Mouse (Mus musculus) myocyte (in vitro differentiated cells): ENCODE measurements around the gene Ugt1a10.

ENCODE experiments used
- E2F4 ChIP-seq: IDR thresholded peaks from one replicate; pipeline ENCODE4 v1.6.1; 2011; ENCODE audit warnings: mild to moderate bottlenecking, control low read depth, moderate library complexity; ENCODE audit not compliant: insufficient read depth
- MYOD1 ChIP-seq, 3 experiments: IDR thresholded peaks; one replicate each; pipeline ENCODE4 v1.6.1; 2011; ENCODE audit warnings: control low read depth in 2 of 3, low read depth in 2 of 3, mild to moderate bottlenecking in 2 of 3, moderate library complexity in 1 of 3; ENCODE audit not compliant: insufficient read length in 2 of 3, control insufficient read depth in 1 of 3
- POLR2A ChIP-seq: IDR thresholded peaks from one replicate; pipeline ENCODE4 v1.6.1; 2011; ENCODE audit warnings: low read depth, mild to moderate bottlenecking, control low read depth, moderate library complexity; ENCODE audit not compliant: insufficient read length
- POLR2AphosphoS2 ChIP-seq: IDR thresholded peaks from one replicate; pipeline ENCODE4 v1.6.1; 2011; ENCODE audit warnings: low read depth, control low read depth; ENCODE audit not compliant: insufficient read length
- USF1 ChIP-seq: IDR thresholded peaks from one replicate; pipeline ENCODE4 v1.6.1; 2011; ENCODE audit warnings: low read depth, mild to moderate bottlenecking, control low read depth, moderate library complexity

GRCm38 (mm10) chr1:88222216-88222615, 167.0 kb downstream of the Ugt1a10 start:
- TF ChIP-seq E2F4, result no peak
- no peak for TF ChIP-seq POLR2A
- TF ChIP-seq USF1, result no peak
- no peak for TF ChIP-seq MYOD1 (IDR thresholded peaks at IDR 0.05; ENCODE audit: control insufficient read depth in 1 of 3, insufficient read length in 2 of 3, low read depth in 2 of 3)
- no peak for TF ChIP-seq POLR2AphosphoS2
